Comparison of ENCODE assay signal across 32 mouse cellular contexts in the genomic region with DNA sequence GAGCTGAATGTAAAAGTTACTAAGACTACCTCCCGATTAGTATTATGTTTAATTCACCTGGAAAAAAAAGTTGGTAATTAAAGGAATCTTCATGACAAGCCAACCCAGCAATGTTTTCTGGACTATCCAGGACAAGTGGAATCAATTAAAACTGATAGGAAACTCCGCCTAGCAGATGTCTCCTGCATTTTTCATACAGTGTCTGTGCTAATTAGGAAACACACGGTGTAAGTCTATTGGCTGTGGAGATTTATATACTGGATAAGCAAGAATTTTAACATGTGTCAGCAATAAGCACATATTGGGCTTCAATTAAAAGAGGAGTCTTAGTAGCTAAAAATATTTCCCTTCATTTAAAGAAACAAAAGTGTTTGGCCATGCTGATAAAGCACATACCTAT.
"Had no signal": no experiment of that assay in that cellular context is flagged by ENCODE, and none has a peak within 500 bp of the region (broad histone marks: within the 10 kb centered on the region; RNA-seq: fewer than 3 reads in every experiment).

No protein-coding gene starts in this region.

- H3K9me3 ChIP-seq: limb, embryonic 10.5 days; limb, embryonic 12.5 days; limb, embryonic 13.5 days; limb, embryonic 15.5 days; liver, embryonic 12.5 days; liver, embryonic 13.5 days; lung, embryonic 15.5 days; midbrain, embryonic 10.5 days; midbrain, embryonic 12.5 days; midbrain, embryonic 13.5 days; midbrain, embryonic 15.5 days; neural tube, embryonic 12.5 days had no signal

- H3K4me3 ChIP-seq: limb, embryonic 10.5 days; limb, embryonic 12.5 days; limb, embryonic 13.5 days; limb, embryonic 15.5 days; liver, embryonic 12.5 days; liver, embryonic 13.5 days; liver, embryonic 15.5 days; lung, embryonic 15.5 days; megakaryocyte, embryonic 14.5 days; midbrain, embryonic 10.5 days; midbrain, embryonic 12.5 days; midbrain, embryonic 13.5 days; midbrain, embryonic 15.5 days; myocyte; neural tube, embryonic 12.5 days had no signal

- H3K27ac ChIP-seq: limb, embryonic 10.5 days; limb, embryonic 12.5 days; limb, embryonic 13.5 days; limb, embryonic 15.5 days; liver, embryonic 12.5 days; liver, embryonic 13.5 days; liver, embryonic 14.5 days; liver, embryonic 15.5 days; lung, embryonic 15.5 days; macrophage; midbrain, embryonic 10.5 days; midbrain, embryonic 12.5 days; midbrain, embryonic 13.5 days; midbrain, embryonic 15.5 days; neural tube, embryonic 12.5 days had no signal

- DNase-seq: left cerebral cortex, postnatal 4 days; liver; liver, embryonic 13.5 days; liver, postnatal 0 days; lung, adult 18-20 months; lung, adult 2 months; lung, embryonic 14.5 days; lung, postnatal 10 days; lung, postnatal 14 days; lung, postnatal 36 days; lung, postnatal 4 days; midbrain, embryonic 14.5 days had no signal

- H3K36me3 ChIP-seq: limb, embryonic 10.5 days; limb, embryonic 12.5 days; limb, embryonic 13.5 days; limb, embryonic 15.5 days; liver, embryonic 12.5 days; liver, embryonic 13.5 days; liver, embryonic 15.5 days; lung, embryonic 15.5 days; midbrain, embryonic 10.5 days; midbrain, embryonic 12.5 days; midbrain, embryonic 13.5 days; midbrain, embryonic 15.5 days; neural tube, embryonic 12.5 days had no signal

- H3K4me1 ChIP-seq: limb, embryonic 10.5 days; limb, embryonic 12.5 days; limb, embryonic 13.5 days; limb, embryonic 15.5 days; liver, embryonic 12.5 days; liver, embryonic 13.5 days; liver, embryonic 15.5 days; lung, embryonic 15.5 days; megakaryocyte, embryonic 14.5 days; midbrain, embryonic 10.5 days; midbrain, embryonic 12.5 days; midbrain, embryonic 13.5 days; midbrain, embryonic 15.5 days; neural tube, embryonic 12.5 days had no signal

- H3K9ac ChIP-seq: limb, embryonic 12.5 days; limb, embryonic 13.5 days; limb, embryonic 15.5 days; liver, embryonic 12.5 days; liver, embryonic 13.5 days; liver, embryonic 14.5 days; liver, embryonic 15.5 days; liver, postnatal 0 days; lung, embryonic 14.5 days; lung, embryonic 15.5 days; midbrain, embryonic 12.5 days; midbrain, embryonic 13.5 days; midbrain, embryonic 15.5 days; neural tube, embryonic 12.5 days had no signal

- ATAC-seq: liver, embryonic 12.5 days; liver, postnatal 0 days; lung, postnatal 0 days; midbrain, embryonic 13.5 days; midbrain, embryonic 15.5 days; midbrain, embryonic 16.5 days had no signal

- H3K4me2 ChIP-seq: limb, embryonic 12.5 days; limb, embryonic 13.5 days; limb, embryonic 15.5 days; liver, embryonic 11.5 days; liver, embryonic 12.5 days; liver, embryonic 13.5 days; liver, embryonic 15.5 days; lung, embryonic 14.5 days; lung, embryonic 15.5 days; midbrain, embryonic 11.5 days; midbrain, embryonic 12.5 days; midbrain, embryonic 13.5 days; midbrain, embryonic 15.5 days; neural tube, embryonic 12.5 days had no signal

- H3K27me3 ChIP-seq: limb, embryonic 12.5 days; limb, embryonic 13.5 days; limb, embryonic 15.5 days; liver, embryonic 12.5 days; liver, embryonic 13.5 days; liver, embryonic 15.5 days; lung, embryonic 15.5 days; megakaryocyte, embryonic 14.5 days; midbrain, embryonic 12.5 days; midbrain, embryonic 13.5 days; midbrain, embryonic 15.5 days; neural tube, embryonic 12.5 days had no signal
